Mouse (Mus musculus) skeletal muscle tissue, adult 2 months (tissue): ENCODE measurements around the gene Lman1l.
A peak's percentile ranks its signal among the peaks of the same experiment; 100 is the strongest.

Experiments
- DNase-seq: peaks from one replicate; pipeline ENCODE4 v3.0.0-alpha.2; 2012; ENCODE audit warnings: low read depth, low spot score

The Lman1l gene

GRCm38 (mm10) chr9:57644944-57645893 is 24.6 kb upstream of the Lman1l start:
- peak; percentile 88 for DNase-seq

GRCm38 (mm10) chr9:57644442-57644943 is 23.9 kb upstream of the Lman1l start:
- DNase-seq, result no peak

GRCm38 (mm10) chr9:57643856-57644180 is 23.2 kb upstream of the Lman1l start:
- DNase-seq, result no peak

- DNase-seq, result no peak
These were observed 22.7 kb upstream of the Lman1l start for GRCm38 (mm10) chr9:57643169-57643855.

- DNase-seq, result no peak
These were observed 21.4 kb upstream of the Lman1l start for GRCm38 (mm10) chr9:57641775-57642550.

- DNase-seq, result no peak
These were observed 20.4 kb upstream of the Lman1l start for GRCm38 (mm10) chr9:57641022-57641421.

GRCm38 (mm10) chr9:57640384-57640783 is 19.8 kb upstream of the Lman1l start:
- peak; percentile 77 for DNase-seq

GRCm38 (mm10) chr9:57639661-57640328 is 19.2 kb upstream of the Lman1l start:
- peak; percentile 52 for DNase-seq

GRCm38 (mm10) chr9:57638651-57639459 is 18.3 kb upstream of the Lman1l start:
- no peak for DNase-seq

GRCm38 (mm10) chr9:57637741-57638322 is 17.3 kb upstream of the Lman1l start:
- peak; percentile 62 for DNase-seq

- DNase-seq, result no peak
These were observed 16.7 kb upstream of the Lman1l start for GRCm38 (mm10) chr9:57637272-57637671.

- DNase-seq, result no peak
These were observed 13.0 kb upstream of the Lman1l start for GRCm38 (mm10) chr9:57633481-57634024.

- DNase-seq, result peak; percentile 54
These were observed 8.7 kb upstream of the Lman1l start for GRCm38 (mm10) chr9:57629118-57629874.

GRCm38 (mm10) chr9:57628717-57629116 is 8.1 kb upstream of the Lman1l start:
- no peak for DNase-seq

- DNase-seq, result no peak
These were observed 7.3 kb upstream of the Lman1l start for GRCm38 (mm10) chr9:57627892-57628291.

GRCm38 (mm10) chr9:57627191-57627590 is 6.6 kb upstream of the Lman1l start:
- no peak for DNase-seq

GRCm38 (mm10) chr9:57625674-57626500 is 5.3 kb upstream of the Lman1l start:
- no peak for DNase-seq

GRCm38 (mm10) chr9:57624295-57624694 is 3.7 kb upstream of the Lman1l start:
- no peak for DNase-seq
